Mouse (Mus musculus) lung, postnatal 36 days (tissue): ENCODE measurements around the gene Cit.

Source experiments
- DNase-seq: peaks from one replicate; pipeline ENCODE4 v3.0.0; 2022; ENCODE audit warnings: mixed read lengths

Gene Cit

GRCm38 (mm10) chr5:115976446-115976845, 131.4 kb downstream of the Cit start:
- no peak for DNase-seq

- peak; percentile 35 for DNase-seq
Observed at GRCm38 (mm10) chr5:115977266-115977665, 132.2 kb downstream of the Cit start.

- DNase-seq, result peak; percentile 71
Observed at GRCm38 (mm10) chr5:115977757-115978156, 132.7 kb downstream of the Cit start.

GRCm38 (mm10) chr5:115978255-115978654, 133.2 kb downstream of the Cit start:
- no peak for DNase-seq

- peak; percentile 52 for DNase-seq
Observed at GRCm38 (mm10) chr5:115979134-115979696, 134.1 kb downstream of the Cit start.

GRCm38 (mm10) chr5:115980537-115980936, 135.5 kb downstream of the Cit start:
- peak; percentile 29 for DNase-seq

- peak; percentile 44 for DNase-seq
Observed at GRCm38 (mm10) chr5:115982671-115983373, 137.7 kb downstream of the Cit start.

GRCm38 (mm10) chr5:115984392-115984791, 139.3 kb downstream of the Cit start:
- no peak for DNase-seq

GRCm38 (mm10) chr5:115985101-115985500, 140.0 kb downstream of the Cit start:
- no peak for DNase-seq

- no peak for DNase-seq
Observed at GRCm38 (mm10) chr5:115987284-115987683, 142.2 kb downstream of the Cit start.

GRCm38 (mm10) chr5:115991717-115992116, 146.6 kb downstream of the Cit start:
- no peak for DNase-seq

- DNase-seq, result no peak
Observed at GRCm38 (mm10) chr5:115994101-115994500, 149.0 kb downstream of the Cit start.

- DNase-seq, result no peak
Observed at GRCm38 (mm10) chr5:115997376-115997775, 152.3 kb downstream of the Cit start.

- DNase-seq, result no peak
Observed at GRCm38 (mm10) chr5:116003154-116003553, 158.1 kb downstream of the Cit start.

GRCm38 (mm10) chr5:116003825-116004224, 158.7 kb downstream of the Cit start:
- no peak for DNase-seq

GRCm38 (mm10) chr5:116004271-116004670, 159.2 kb downstream of the Cit start:
- DNase-seq, result no peak

- peak; percentile 68 for DNase-seq
Observed at GRCm38 (mm10) chr5:116006324-116007099, 161.4 kb downstream of the Cit start.

GRCm38 (mm10) chr5:116007723-116008122, 162.6 kb downstream of the Cit start:
- DNase-seq, result peak; percentile 54

GRCm38 (mm10) chr5:116009091-116009851, 164.2 kb downstream of the Cit start:
- DNase-seq, result peak; percentile 86

- no peak for DNase-seq
Observed at GRCm38 (mm10) chr5:116009884-116010627, 165.0 kb downstream of the Cit start.

GRCm38 (mm10) chr5:116011700-116012099, 166.6 kb downstream of the Cit start:
- no peak for DNase-seq

GRCm38 (mm10) chr5:116012503-116012902, 167.4 kb downstream of the Cit start:
- no peak for DNase-seq
